Mouse (Mus musculus) gastrocnemius, postnatal 36 days (tissue): ENCODE data around the gene Defb46. TPM values are rescaled to one million over a fixed set of nuclear protein-coding genes. Genes with fewer than 3 reads are reported as not detected.

Experiments
- DNase-seq, 2 experiments: peaks; one replicate each; pipeline ENCODE4 v3.0.0; 2022
- intact Hi-C: fragments of 180-260 bp; cut with DNase I; formaldehyde crosslinking; loops from one replicate; pipeline ENCODE4 v1.15.1; 2025
- long read RNA-seq, 2 experiments: library from polyadenylated mRNA; stranded (forward); transcript quantifications; one replicate each; pipeline ENCODE4 v2.0.0; 2021
- total RNA-seq, 2 experiments: library from RNA; stranded (reverse); gene quantifications; 2 replicates each; pipeline ENCODE4 v1.2.3; 2021

The Defb46 gene
- total RNA-seq, result not detected
- long read RNA-seq, experiment 1, result 0 reads
- long read RNA-seq, experiment 2, result 0 reads

GRCm38 (mm10) chr8:19239616-19240015 is at the start of gene Defb46:
Gene Defb46 (plus strand): TSS chr8:19239916.
- no peak for DNase-seq
- intact Hi-C loops, result no loop called here

GRCm38 (mm10) chr8:19225161-19225560 is 14.6 kb upstream of the Defb46 start, which contains the start of gene Defb6:
Gene Defb6 (plus strand): TSS chr8:19225478.
- no peak for DNase-seq
- intact Hi-C loops, result no loop called here

- intact Hi-C loops, result no loop called here
- DNase-seq, result no peak
These were observed 1.6 kb upstream of the Defb46 start for GRCm38 (mm10) chr8:19238101-19238500.

- DNase-seq, result no peak
- intact Hi-C loops, result loop anchor here (5.0 kb wide), 1 partner anchor 275 kb away; no protein-coding TSS in a partner anchor
These were observed 7.6 kb downstream of the Defb46 start, which contains the start of gene Defb5 for GRCm38 (mm10) chr8:19247280-19247679. Gene Defb5 (plus strand): TSS chr8:19247580.

- DNase-seq, result no peak
- intact Hi-C loops, result no loop called here
These were observed 18.4 kb downstream of the Defb46 start for GRCm38 (mm10) chr8:19258136-19258535.

- DNase-seq, result no peak
- intact Hi-C loops, result no loop called here
These were observed 20.0 kb downstream of the Defb46 start for GRCm38 (mm10) chr8:19259667-19260066.

Other genes with a start within 250 kb of the Defb46 start
- not detected for gene Defb37, start 248.9 kb upstream of the Defb46 start, total RNA-seq
- gene Defb38, start 213.3 kb upstream of the Defb46 start, total RNA-seq, result not detected
- not detected for gene Defb39, start 175.1 kb upstream of the Defb46 start, total RNA-seq
- gene Defb12, start 125.1 kb upstream of the Defb46 start, total RNA-seq, result not detected
- gene Defb34, start 116.2 kb upstream of the Defb46 start, total RNA-seq, result not detected
- gene Gm45826, start 99.1 kb upstream of the Defb46 start, total RNA-seq, result not detected
- not detected for gene Defb14, start 45.6 kb upstream of the Defb46 start, total RNA-seq
- gene Defb4, start 41.2 kb upstream of the Defb46 start, total RNA-seq, result not detected
- not detected for gene Defb6, start 14.4 kb upstream of the Defb46 start, total RNA-seq
- gene Defb5, start 7.7 kb downstream of the Defb46 start, total RNA-seq, result not detected
- gene Defb3, start 53.4 kb downstream of the Defb46 start, total RNA-seq, result not detected
- not detected for gene Defb8, start 207.7 kb downstream of the Defb46 start, total RNA-seq